Mouse (Mus musculus): Measurements from ENCODE around the gene Crebrf.

Gene Crebrf

DNA sequence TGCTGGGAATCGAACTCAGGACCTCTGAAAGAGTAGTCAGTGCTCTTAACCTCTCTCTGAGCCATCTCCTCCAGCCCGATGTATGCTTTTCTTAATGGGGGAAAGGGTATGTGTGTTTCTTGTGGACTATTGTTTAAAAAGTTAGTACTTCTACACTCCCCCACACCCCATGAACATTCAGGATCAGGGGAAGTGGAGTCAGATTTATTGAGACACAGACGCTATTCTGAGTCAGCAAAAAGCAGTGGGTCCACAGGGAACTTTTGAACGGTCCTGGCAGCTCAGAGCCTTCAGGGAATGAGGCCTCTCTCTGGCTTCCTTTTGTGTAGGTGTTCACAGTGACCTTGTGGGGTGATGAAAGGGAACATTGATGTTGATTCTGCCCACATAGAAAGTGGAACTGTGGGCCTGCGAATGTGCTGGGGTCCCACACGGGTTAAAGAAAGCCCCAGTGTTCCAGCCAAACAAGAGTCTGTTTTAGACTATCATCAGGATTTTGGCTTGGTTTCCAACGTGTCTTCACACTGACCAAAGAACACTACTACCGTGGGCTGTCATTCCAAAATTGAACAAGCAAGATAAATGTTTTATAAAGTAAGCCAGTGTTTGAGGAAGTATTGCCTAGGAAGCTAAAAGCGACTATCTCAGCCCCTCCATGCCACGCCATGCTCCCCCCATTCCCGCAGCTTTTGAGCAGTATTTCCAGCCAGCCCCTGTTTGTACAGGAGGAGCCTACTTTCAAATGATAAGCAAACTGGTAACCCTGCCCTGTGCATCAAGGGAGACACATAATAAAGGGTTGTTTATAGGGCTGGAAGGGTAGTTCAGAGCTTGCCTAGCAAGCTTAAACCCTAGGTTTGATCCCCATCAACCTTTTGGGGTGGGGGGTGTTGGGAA lies 9.7 kb upstream of the Crebrf start:
- DNase-seq (ENCODE audit: inconsistent ontology term): no peak

DNA sequence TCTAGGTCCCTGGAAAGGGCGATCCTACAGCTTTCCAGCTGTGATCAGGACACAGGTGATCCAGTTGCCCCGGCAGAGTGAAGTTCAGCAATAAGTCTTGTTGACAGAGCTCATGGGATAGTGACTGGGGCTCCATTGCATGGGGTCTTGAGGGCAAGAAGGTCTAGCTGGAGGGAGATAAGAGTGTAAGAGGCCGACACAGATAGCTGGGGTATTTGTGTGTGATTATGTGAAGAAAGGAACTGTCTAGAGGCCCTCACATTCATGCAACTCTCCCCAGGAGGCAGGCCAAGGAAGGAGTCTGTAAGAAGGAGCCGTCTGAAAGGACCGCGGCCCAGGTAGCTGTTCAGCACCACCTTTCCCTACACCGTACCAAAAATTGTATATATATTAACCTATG lies 8.4 kb upstream of the Crebrf start:
- no peak for DNase-seq (ENCODE audit: inconsistent ontology term)

DNA sequence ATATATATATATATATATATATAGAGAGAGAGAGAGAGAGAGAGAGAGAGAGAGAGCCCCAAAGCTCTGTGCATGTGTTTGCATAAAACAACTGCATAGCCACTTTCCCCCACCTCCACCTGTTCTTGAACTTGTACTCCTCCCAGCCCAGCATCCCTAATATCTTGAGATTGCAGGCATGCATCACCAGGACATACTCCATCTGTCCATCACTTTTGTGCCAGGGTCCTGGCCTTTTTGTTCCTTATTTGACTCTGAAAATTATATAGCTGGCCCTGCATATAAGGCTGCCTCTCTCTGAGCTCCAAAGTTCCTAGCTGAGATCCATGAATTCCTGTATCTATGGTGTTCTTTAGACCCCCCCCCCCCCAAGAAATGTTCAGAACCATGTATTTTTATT lies 7.0 kb upstream of the Crebrf start:
- DNase-seq (ENCODE audit: inconsistent ontology term): no peak

DNA sequence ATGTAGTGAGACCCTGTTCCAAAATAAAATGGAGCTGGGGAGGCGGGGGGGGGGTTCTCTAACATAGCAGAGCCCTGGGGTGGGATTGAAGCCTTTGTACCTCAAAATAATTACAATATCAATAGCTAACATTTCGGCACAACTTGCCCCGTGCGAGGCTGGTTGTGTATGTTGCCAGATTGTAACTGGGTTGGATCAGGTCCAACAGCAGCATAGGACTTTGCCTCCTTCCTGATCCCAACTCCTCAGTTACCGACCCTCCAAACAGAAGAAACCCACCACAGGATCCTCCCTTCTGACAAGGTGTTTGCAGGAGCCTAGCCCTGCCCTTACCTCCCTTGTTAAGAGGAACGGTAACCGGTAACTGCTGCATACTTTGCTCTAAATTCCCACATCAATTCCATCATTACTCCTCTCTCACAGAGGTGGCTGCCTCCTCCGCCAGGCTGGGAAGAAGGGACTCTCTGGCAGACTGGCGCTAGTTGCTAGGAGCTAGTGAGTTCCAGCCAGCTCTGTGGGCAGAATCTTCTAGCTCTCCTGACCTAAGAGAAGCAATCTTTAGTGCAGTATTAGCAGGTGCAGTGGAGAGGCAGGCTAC lies 6.4 kb upstream of the Crebrf start:
- DNase-seq (ENCODE audit: inconsistent ontology term): peak; percentile 8

DNA sequence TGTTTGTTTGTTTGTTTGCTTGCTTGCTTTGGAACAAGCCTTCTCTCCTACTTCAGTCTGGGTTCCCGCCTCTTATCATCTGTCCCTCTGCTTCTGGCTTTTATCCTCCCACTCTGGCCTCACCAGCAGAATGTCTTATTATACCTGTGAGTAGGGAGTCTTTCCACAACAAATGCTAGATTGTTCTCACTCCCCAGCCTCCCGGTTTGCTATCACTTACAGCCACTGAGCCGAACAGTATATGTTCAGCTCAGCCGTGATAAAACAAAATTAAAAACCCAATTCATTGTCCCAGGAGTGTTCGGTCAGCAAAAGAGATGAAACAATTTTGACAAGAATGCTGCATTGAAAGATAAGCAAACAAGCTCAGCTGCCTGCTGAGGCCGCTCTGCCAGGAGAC lies 5.4 kb upstream of the Crebrf start:
- no peak for DNase-seq (ENCODE audit: inconsistent ontology term)

- DNase-seq (ENCODE audit: inconsistent ontology term): peak; percentile 100
Observed at GRCm38 (mm10) chr17:26715916-26716717, 667 bp downstream of the Crebrf start.

- DNase-seq (ENCODE audit: inconsistent ontology term): no peak
Observed at GRCm38 (mm10) chr17:26717868-26718267, 2.4 kb downstream of the Crebrf start.

- DNase-seq (ENCODE audit: inconsistent ontology term): no peak
Observed at GRCm38 (mm10) chr17:26719405-26719804, 4.0 kb downstream of the Crebrf start.

DNA sequence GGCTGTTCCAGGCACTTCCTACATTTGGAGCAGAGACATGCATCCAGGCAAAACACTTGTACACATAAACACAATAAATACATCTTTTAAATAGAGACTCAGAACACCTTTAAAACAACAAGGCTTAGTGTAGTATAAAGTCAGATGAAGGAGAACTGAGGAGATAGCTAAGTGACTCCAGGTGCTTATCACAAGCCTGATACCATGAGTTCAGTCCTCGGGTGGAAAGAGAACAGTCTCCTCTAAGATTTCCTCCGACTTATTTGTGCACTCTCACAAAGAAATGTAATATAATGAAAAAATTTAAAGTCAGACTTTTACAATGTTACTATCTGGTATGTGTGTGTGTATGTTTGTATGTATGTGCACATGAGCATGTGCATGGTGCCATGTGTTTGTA lies 6.4 kb downstream of the Crebrf start:
- DNase-seq (ENCODE audit: inconsistent ontology term): no peak

- no peak for DNase-seq (ENCODE audit: inconsistent ontology term)
Observed at GRCm38 (mm10) chr17:26724790-26725189, 9.3 kb downstream of the Crebrf start.

- no peak for DNase-seq (ENCODE audit: inconsistent ontology term)
Observed at GRCm38 (mm10) chr17:26726674-26727073, 11.2 kb downstream of the Crebrf start.

DNA sequence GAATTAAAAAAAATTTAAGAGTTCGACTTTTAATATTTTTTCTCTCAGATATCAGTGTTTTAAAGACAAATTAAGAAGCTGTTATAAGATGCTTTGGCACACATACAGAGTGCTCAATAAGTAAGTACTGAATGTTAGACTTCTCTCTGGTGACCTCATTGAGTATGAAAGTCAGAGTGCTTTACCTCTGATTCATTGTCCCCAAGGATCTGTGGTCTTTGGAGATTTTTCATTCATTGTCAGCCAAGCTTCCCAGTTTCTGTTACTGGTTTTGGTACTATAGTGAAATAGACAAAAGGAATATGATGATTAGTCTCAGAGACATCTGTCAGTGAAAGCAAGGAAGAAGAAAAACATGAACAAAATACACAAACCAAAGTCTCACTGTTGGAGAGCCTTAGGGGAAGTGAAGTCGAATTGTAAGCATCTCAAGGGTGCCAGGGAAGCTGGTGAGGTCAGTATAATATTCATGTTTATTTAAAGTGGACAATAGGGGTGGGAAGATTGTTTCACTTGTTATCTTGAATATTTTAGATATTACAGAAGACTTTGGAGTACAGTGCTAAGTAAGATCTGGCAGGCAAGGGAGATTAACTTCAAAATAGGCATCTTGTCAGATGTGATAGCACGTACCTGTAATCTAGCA lies 11.8 kb downstream of the Crebrf start:
- peak; percentile 87 for DNase-seq (ENCODE audit: inconsistent ontology term)

- DNase-seq (ENCODE audit: inconsistent ontology term): no peak
Observed at GRCm38 (mm10) chr17:26742581-26742980, 27.1 kb downstream of the Crebrf start.

DNA sequence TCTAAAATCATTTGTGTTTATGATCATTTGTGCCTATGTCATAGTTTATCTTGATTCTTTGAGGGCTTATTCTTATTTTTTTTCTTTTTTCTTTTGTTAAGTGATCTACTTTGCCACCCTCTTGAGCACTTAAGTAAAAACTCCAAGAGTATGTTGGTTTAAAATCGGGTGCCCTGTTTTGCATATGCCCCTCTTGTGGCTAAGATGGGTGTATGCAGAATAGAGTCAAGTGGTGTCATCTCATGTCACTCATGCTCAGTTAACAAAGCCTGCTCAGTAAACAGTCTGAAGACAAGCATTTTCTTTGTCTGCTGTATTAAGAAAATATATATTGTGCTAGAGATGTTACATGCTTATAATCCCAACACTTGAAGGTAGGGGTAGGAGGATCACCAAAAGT lies 27.8 kb downstream of the Crebrf start:
- DNase-seq (ENCODE audit: inconsistent ontology term): no peak

- DNase-seq (ENCODE audit: inconsistent ontology term): no peak
Observed at GRCm38 (mm10) chr17:26749975-26750374, 34.5 kb downstream of the Crebrf start.

- no peak for DNase-seq (ENCODE audit: inconsistent ontology term)
Observed at GRCm38 (mm10) chr17:26752297-26752696, 36.8 kb downstream of the Crebrf start.

DNA sequence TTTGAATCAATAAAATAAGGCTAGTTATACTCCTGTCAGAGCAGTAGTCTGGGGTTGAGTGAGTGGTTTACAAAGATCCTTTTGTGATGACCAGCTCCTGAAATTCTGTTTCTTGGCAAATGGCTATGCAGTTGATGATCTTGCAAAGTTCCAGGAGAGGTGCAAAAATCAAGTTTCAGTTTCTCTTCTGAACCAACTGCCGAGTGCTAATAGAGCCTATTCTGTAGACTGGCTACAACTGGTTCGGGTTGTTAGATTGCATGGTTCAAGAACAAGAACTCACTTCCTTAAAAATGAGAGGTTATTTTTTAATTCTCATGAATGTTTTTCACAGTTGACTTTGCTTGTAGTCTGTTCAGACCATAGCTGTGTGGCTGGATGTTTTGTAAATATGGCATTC lies 38.0 kb downstream of the Crebrf start:
- peak; percentile 50 for DNase-seq (ENCODE audit: inconsistent ontology term)

DNA sequence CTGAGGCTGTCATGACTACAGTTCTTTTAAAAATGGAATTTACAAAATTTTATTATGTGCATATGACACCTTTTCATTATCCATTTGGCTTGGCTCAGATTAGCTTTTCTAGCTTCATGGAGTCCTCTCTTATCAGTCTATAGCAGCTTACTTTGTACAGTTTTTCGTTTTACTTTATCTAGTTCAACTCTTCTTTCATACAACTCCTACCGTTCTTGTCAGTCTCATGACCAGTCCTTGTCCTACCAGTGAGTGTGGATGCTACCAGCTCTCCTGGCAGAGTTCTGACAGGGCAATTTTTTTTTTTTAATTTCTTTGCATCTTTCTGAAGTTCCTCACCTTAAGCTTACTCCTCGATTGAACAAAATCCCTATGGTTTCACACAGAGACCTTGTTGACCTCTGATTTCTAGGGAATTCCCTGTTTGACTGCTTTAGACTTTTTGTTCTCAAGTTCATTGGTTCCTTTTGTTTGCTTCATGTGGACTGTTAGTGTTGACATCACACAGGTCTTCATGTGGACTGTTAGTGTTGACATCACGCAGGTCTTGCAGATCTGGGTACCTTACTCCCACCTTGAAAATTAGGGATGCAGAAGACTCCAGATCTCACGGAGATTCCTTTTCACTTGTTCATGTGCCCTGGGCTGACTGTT lies 51.8 kb downstream of the Crebrf start:
- DNase-seq (ENCODE audit: inconsistent ontology term): no peak

DNA sequence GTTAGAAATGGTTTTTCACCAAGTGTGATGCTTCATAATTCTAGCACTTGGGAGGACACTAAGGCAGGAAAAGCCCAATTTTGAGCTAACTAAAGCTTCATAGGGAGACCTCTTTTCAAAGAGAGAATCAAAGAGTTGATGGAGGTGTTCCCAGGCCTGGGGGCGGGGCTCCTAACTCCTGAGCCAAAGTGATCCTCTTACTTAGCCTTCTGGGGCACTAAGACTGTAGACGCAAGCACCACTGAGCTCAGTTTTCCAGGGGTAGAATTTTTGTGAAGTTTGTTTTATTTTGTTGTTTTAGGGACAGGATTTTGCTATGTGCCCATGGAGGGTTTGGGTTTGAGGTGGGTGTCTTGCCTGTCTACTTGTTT lies 52.3 kb downstream of the Crebrf start:
- DNase-seq (ENCODE audit: inconsistent ontology term): no peak

DNA sequence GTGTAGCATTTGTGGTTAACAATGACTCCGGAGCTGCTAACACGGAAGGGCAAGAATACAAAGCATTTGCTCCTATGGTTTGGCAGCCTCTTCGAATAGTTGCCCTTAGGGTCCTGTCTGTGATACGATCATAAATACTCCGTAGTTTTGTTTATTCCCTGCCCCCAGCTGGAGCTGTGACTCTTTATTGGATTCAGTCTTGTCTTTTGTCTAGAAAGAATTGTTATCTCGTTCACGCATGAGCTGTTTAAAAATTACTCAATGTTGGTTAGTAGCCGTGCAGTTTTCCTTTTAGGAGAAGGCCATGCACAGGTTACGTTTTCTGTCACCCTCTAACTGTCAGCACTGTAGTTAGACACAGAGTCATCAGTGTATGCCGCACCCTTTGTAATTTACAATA lies 60.8 kb downstream of the Crebrf start:
- peak; percentile 44 for DNase-seq (ENCODE audit: inconsistent ontology term)

GRCm38 (mm10) chr17:26778001-26778400 lies 62.6 kb downstream of the Crebrf start:
- DNase-seq (ENCODE audit: inconsistent ontology term): no peak
